Mouse (Mus musculus) embryonic facial prominence, embryonic 12.5 days (tissue): Measurements from ENCODE around the gene Ell. TPM values are rescaled to one million over a fixed set of nuclear protein-coding genes. Genes with fewer than 3 reads are reported as not detected.
A peak's percentile ranks its signal among the peaks of the same experiment; 100 is the strongest.

Experiments used
- ATAC-seq: fragments of 200-750 bp; cut with Nextera tagmentation; 2 replicates; pipeline ENCODE4 v1.8.0; 2017; ENCODE audit not compliant: insufficient number of reproducible peaks, insufficient read depth, low FRiP score, low TSS enrichment
- H3K27ac ChIP-seq: fragments of 300-500 bp; sonication (generic); 2 replicates; pipeline ENCODE4 v1.5.1; 2016; ENCODE audit warnings: mild to moderate bottlenecking
- H3K27me3 ChIP-seq: fragments of 300-500 bp; sonication (generic); 2 replicates; pipeline ENCODE4 v1.6.1; 2016; ENCODE audit warnings: mild to moderate bottlenecking, moderate library complexity
- H3K36me3 ChIP-seq: fragments of 300-500 bp; sonication (generic); 2 replicates; pipeline ENCODE4 v1.6.1; 2016; ENCODE audit warnings: mild to moderate bottlenecking
- H3K4me1 ChIP-seq: fragments of 300-500 bp; sonication (generic); 2 replicates; pipeline ENCODE4 v1.6.1; 2016
- H3K4me2 ChIP-seq: fragments of 300-500 bp; sonication (generic); replicated peaks from 2 replicates; pipeline ENCODE4 v1.6.1; 2016; ENCODE audit warnings: mild to moderate bottlenecking, moderate library complexity
- H3K4me3 ChIP-seq: fragments of 300-500 bp; sonication (generic); 2 replicates; pipeline ENCODE4 v1.5.1; 2016; ENCODE audit warnings: mild to moderate bottlenecking
- H3K9ac ChIP-seq: fragments of 300-500 bp; sonication (generic); 2 replicates; pipeline ENCODE4 v1.6.1; 2016; ENCODE audit warnings: mild to moderate bottlenecking, moderate library complexity
- H3K9me3 ChIP-seq: fragments of 300-500 bp; sonication (generic); 2 replicates; pipeline ENCODE4 v1.6.1; 2016; ENCODE audit warnings: mild to moderate bottlenecking, moderate library complexity
- WGBS: fragments of 180-500 bp; shearing (Covaris S2); methylation state at CpG from one replicate; pipeline ENCODE4 v1.1.7; 2016; 5-methylcytosine and 5-hydroxymethylcytosine counted together
- polyA plus RNA-seq: library from polyadenylated mRNA; unstranded; fragments of >200 nt; fragmentation: Nextera tagmentation; extraction: Ambion mirVana; gene quantifications from 2 replicates; pipeline ENCODE4 v1.2.1, GENCODE M21; 2016

Ell gene
- 19.1 TPM in 2 replicates for polyA plus RNA-seq

DNA sequence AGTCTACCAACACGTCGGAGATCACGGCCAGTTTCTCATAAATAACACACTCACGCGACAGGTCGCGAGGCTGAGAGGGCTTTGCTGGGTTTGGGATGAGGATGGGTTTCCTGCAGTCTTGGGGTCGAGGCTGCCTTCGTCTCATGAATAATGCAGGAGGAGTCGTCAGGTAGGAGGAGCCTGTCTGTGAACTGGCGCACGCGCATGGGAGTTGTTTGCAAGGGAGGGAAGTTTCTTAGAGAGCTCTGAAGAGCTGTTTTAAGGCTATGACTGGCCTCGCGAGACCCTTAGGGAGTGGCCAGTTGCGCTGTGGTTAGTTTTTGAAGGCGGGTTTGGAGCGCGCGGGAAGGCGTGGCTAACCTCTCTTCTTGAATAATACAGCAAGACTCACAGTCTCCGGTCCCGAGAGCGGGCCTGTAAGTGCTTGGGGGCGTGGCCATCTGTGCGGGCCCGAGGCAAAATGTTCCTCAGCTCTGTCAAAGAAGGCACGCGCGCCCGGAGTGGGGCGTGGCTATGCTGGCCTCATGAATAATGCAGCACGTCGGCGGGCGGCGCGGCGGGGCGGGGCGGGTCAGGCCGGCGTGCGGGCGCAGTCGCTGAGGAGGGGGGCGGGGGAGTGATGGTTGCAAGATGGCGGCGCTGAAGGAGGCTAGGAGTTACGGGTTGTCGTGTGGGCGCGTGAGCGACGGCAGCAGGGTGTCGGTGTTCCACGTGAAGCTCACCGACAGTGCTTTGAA lies at the start of gene Ell:
Gene Ell (plus strand): TSS at position 381 of the 737 bp plus-strand sequence.
- Histone ChIP-seq H3K27ac (peak within 1 kb of the TSS; percentile 94), H3K4me1 (peaks cover 23% of the 10 kb centered on the region), H3K9me3 (no peaks in the 10 kb centered on the region), H3K4me3 (peak within 1 kb of the TSS; percentile 66), H3K36me3 (peaks cover 29% of the 10 kb centered on the region), H3K4me2 (peak within 1 kb of the TSS; percentile 72), H3K27me3 (no peaks in the 10 kb centered on the region), H3K9ac (peak within 1 kb of the TSS; percentile 75)
- WGBS, result under 1% methylated on average over 55 of the region's 58 CpGs
- ATAC-seq, result peak; percentile 86

DNA sequence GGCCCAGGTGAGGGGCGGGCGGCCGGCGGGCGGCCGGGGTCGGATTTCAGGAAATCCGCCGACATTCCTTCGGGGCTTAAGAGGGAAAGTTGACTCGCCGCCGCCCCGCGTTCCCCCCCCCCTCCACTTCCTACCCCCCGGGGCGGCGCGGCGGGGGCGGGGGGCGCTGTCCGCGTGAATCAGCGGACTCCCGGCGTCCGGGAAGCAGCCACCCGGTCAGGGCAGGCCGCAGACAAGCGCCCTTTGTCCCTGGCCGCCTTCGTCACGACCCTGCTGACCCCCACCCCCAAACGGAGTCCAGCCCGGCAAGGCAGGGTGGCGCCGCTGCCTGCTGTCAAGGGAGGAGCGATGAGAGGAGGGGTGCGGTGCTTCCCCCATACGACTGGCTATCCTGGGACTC lies 49.7 kb upstream of the Ell start:
- Histone ChIP-seq H3K4me2 (peak overlapping the region; percentile 72), H3K27me3 (peaks cover 92% of the 10 kb centered on the region), H3K4me1 (peaks cover 79% of the 10 kb centered on the region), H3K4me3 (peak overlapping the region; percentile 30), H3K9me3 (no peaks in the 10 kb centered on the region), H3K27ac (peak overlapping the region; percentile 31; the same call in 1 of the 2 replicates), H3K9ac (peak overlapping the region; percentile 36; the same call in 1 of the 2 replicates), H3K36me3 (no peaks in the 10 kb centered on the region)
- under 1% methylated on average over 23 of the region's 41 CpGs for WGBS
- no peak for ATAC-seq

DNA sequence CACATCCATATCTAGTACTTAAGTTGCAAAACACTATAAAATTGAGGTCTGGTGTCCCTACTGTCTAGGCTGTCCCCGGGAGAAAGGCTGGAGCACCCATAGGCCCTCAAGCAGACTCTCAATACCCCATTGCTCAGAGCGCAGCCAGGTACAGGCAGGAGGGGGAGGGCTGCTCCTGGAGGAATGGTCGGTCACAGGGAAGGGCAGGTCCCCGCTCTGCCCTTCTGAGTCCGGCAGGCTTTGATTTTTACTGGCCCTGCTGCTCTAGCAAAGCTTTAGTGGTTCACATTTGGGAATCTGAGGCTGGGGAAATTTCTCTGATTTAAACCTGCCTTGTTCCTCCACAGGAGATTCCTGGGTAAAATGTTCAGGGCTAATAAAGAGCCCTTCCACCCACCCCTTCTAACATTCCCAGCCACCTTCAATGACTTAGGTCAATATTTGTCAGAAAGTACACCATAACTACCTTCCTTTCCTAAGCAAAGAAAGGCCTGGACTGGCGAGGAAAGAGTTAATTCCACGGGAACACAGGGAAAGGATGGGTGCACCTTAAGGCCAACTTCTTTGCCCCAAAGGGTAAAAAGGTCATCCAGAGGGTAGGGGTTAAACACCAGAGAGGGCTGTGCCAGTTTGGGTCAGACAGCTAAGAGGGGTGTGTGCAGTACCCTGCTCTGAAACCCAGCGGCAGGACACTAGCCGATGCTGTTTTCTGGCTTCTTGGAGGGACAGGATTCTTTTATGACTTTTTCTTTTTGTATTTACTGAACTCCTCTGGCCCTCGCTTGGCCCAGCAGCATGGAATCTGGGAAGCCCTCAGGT lies 49.0 kb upstream of the Ell start:
- peak overlapping the region; percentile 63 for H3K27ac ChIP-seq
- peak overlapping the region; percentile 20; the same call in 1 of the 2 replicates for H3K9ac ChIP-seq
- H3K9me3 ChIP-seq, result no peaks in the 10 kb centered on the region
- peaks cover 85% of the 10 kb centered on the region for H3K4me1 ChIP-seq
- H3K4me2 ChIP-seq, result peak overlapping the region; percentile 86; the same call in 1 of the 2 replicates
- WGBS, result 10% methylated on average over 10 of the region's 10 CpGs
- 0 out of 2 replicates have a peak overlapping the region, but pooled peaks have one; percentile 10 for H3K4me3 ChIP-seq
- no peaks in the 10 kb centered on the region for H3K36me3 ChIP-seq
- peaks cover 96% of the 10 kb centered on the region for H3K27me3 ChIP-seq
- ATAC-seq, result no peak

DNA sequence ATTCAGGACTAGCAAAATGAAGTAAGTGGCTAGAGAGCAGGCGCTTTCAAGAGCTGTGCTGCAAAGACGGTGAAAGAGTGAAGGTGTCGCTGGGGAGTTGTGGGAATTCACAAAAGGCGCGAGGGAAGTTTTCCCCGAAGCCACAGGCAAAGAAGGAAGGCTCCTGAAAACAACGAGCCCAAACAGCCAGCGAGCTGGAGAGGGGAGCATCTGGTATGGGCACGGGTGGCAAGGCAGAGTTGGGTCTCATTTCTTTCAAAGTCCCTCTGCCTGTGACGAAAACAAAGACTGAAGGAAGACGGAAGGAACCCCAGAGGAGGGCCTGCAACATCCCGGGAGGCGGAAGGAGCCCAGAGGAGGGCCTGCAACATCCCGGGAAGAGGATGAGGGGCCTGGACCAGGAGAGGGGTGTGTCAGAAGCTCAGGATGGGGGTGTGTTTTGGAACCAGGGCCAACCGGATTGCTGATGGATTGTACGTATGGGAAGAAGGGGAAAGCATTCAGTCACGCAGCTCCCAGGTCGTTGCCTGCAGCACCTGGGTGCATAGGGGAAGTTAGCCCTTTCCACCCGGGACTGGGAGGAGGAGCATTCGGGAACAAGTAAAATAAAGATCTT lies 48.3 kb upstream of the Ell start:
- 2% methylated on average over 20 of the region's 20 CpGs for WGBS
- H3K4me1 ChIP-seq, result peaks cover 91% of the 10 kb centered on the region
- peak overlapping the region; percentile 63 for H3K27ac ChIP-seq
- ATAC-seq, result no peak
- H3K9ac ChIP-seq, result peak overlapping the region; percentile 28
- no peaks in the 10 kb centered on the region for H3K9me3 ChIP-seq
- 0 out of 2 replicates have a peak overlapping the region, but pooled peaks have one; percentile 10 for H3K4me3 ChIP-seq
- no peaks in the 10 kb centered on the region for H3K36me3 ChIP-seq
- peaks cover 96% of the 10 kb centered on the region for H3K27me3 ChIP-seq
- peak overlapping the region; percentile 86; the same call in 1 of the 2 replicates for H3K4me2 ChIP-seq

GRCm38 (mm10) chr8:70492664-70493640 lies 46.3 kb upstream of the Ell start, which contains the start of gene Crlf1:
Gene Crlf1 (plus strand): TSS chr8:70493158.
- peaks cover 93% of the 10 kb centered on the region for H3K27me3 ChIP-seq
- H3K36me3 ChIP-seq, result no peaks in the 10 kb centered on the region
- H3K27ac ChIP-seq, result peak within 1 kb of the TSS; percentile 50; the same call in 1 of the 2 replicates
- H3K4me3 ChIP-seq, result peak within 1 kb of the TSS; percentile 57
- H3K4me2 ChIP-seq, result peak within 1 kb of the TSS; percentile 86
- no peak for ATAC-seq
- peaks cover 79% of the 10 kb centered on the region for H3K4me1 ChIP-seq
- peak within 1 kb of the TSS; percentile 73 for H3K9ac ChIP-seq
- WGBS, result under 1% methylated on average over 65 of the region's 93 CpGs
- H3K9me3 ChIP-seq, result no peaks in the 10 kb centered on the region

- Histone ChIP-seq H3K27me3 (peaks cover 93% of the 10 kb centered on the region), H3K4me2 (peak overlapping the region; percentile 86), H3K27ac (peak overlapping the region; percentile 36; the same call in 1 of the 2 replicates), H3K4me3 (peak overlapping the region; percentile 57), H3K9me3 (no peaks in the 10 kb centered on the region), H3K4me1 (peaks cover 72% of the 10 kb centered on the region), H3K36me3 (no peaks in the 10 kb centered on the region), H3K9ac (peak overlapping the region; percentile 73)
- 1% methylated on average over 47 of the region's 47 CpGs for WGBS
- ATAC-seq, result no peak
Observed at GRCm38 (mm10) chr8:70493692-70494415, 45.4 kb upstream of the Ell start.

DNA sequence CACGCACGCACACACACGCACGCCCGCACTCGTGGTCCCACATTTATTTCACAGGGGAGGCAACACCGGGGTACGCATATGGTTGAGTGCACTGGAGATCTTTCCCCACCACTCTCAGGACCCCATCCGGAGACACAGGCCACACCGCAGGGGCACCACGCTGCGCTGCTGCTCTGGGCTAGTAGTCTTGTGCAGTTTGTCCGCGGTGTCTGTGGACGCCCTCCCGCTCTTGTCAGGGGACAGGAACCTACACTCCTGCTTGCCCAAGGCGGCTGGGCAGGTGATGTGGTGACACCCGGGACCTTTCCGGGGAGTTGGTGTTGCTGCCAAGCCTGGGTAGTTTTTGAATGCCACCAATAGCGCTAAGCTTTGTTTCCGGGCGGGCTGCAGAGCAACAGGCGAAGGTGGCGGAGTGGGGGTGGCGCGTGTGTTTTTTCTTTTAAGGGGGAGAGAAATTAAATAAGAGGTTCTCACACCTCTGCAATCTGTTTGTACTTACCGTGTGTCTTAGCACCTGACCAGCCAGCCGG lies 44.8 kb upstream of the Ell start:
- ATAC-seq, result no peak
- Histone ChIP-seq H3K4me1 (peaks cover 72% of the 10 kb centered on the region), H3K4me2 (peak overlapping the region; percentile 86), H3K4me3 (peak overlapping the region; percentile 57), H3K9me3 (no peaks in the 10 kb centered on the region), H3K27ac (0 out of 2 replicates have a peak overlapping the region, but pooled peaks have one; percentile 36), H3K27me3 (peaks cover 91% of the 10 kb centered on the region), H3K9ac (peak overlapping the region; percentile 73; the same call in 1 of the 2 replicates), H3K36me3 (no peaks in the 10 kb centered on the region)
- 1% methylated on average over 28 of the region's 28 CpGs for WGBS

GRCm38 (mm10) chr8:70495001-70495770 lies 44.1 kb upstream of the Ell start:
- Histone ChIP-seq H3K4me3 (peak overlapping the region; percentile 57), H3K27ac (no peak overlapping the region), H3K27me3 (peaks cover 91% of the 10 kb centered on the region), H3K9me3 (no peaks in the 10 kb centered on the region), H3K9ac (peak overlapping the region; percentile 51), H3K36me3 (no peaks in the 10 kb centered on the region), H3K4me1 (peaks cover 72% of the 10 kb centered on the region), H3K4me2 (peak overlapping the region; percentile 86)
- WGBS, result 3% methylated on average over 21 of the region's 21 CpGs
- no peak for ATAC-seq

- Histone ChIP-seq H3K9me3 (no peaks in the 10 kb centered on the region), H3K4me2 (peak overlapping the region; percentile 86), H3K27ac (no peak overlapping the region), H3K9ac (peak overlapping the region; percentile 51), H3K4me1 (peaks cover 72% of the 10 kb centered on the region), H3K4me3 (peak overlapping the region; percentile 57), H3K36me3 (no peaks in the 10 kb centered on the region), H3K27me3 (peaks cover 91% of the 10 kb centered on the region)
- WGBS, result 9% methylated on average over 12 of the region's 12 CpGs
- ATAC-seq, result no peak
Observed at GRCm38 (mm10) chr8:70495771-70496062, 43.5 kb upstream of the Ell start.
